Mouse (Mus musculus) bone marrow macrophage, adult 2 months (primary cell): ENCODE results near the gene Tmem131.

ENCODE experiments used
- CTCF ChIP-seq: IDR thresholded peaks from 2 replicates; pipeline ENCODE4 v1.5.1; 2012; ENCODE audit warnings: low read depth, mild to moderate bottlenecking, low read length, moderate library complexity
- POLR2A ChIP-seq: IDR thresholded peaks from 2 replicates; pipeline ENCODE4 v1.6.1; 2012; ENCODE audit warnings: mild to moderate bottlenecking, low read depth, low read length, borderline replicate concordance

DNA sequence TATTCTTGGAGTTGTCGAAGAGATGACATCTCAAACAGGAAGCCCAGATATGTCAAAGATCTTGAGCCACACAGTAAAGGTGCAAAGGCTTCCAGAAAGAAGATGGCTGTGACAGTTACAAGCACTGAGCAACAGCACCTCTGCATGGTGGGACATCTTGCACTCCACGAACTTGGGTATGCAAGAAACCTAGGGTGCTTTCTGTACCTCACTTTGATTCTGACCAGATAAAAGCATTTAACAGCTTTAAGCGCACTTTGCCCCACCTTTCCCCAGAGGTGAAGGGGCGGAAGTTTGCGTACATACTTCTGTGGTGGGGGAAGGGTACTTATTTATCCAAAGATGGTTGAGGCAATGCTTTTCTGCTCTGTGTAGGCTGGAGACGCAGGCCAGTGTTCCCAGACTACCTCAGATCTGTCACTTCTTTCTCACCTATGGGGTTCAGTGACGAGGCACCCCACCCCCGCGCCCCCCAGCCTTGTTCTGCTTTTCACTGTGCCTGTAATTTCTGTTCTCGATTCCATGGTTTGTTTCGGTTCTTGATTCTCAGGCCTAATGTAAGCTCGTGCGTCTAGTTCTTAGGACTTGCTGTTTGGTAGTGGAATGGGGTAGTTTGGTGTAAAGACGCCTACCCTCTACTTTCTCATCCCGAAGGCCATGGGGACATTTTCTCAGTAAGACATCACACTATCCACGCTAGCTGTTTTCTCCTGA lies 17.2 kb upstream of the Tmem131 start:
- no peak for TF ChIP-seq CTCF
- TF ChIP-seq POLR2A: no peak
